In genomic region chr9:61702280-61702966, GRCm38 (mm10) we compare ENCODE assay signal across 8 mouse cellular contexts.
DNase-seq lines count a peak whose midpoint lies in the region; ATAC-seq lines count a peak whose summit lies in the region.

No protein-coding gene starts in this region.

- H3K36me3 ChIP-seq in forebrain, embryonic 14.5 days (ENCODE audit: control insufficient read depth, insufficient read depth, low read length): no peaks in the 10 kb centered on the region
- no peaks in the 10 kb centered on the region for H3K36me3 ChIP-seq in forebrain, embryonic 15.5 days
- no peaks in the 10 kb centered on the region for H3K36me3 ChIP-seq in midbrain, embryonic 10.5 days

- H3K4me1 ChIP-seq in forebrain, embryonic 14.5 days (ENCODE audit: control insufficient read depth, insufficient read depth, low read length): peaks cover 17% of the 10 kb centered on the region
- H3K4me1 ChIP-seq in forebrain, embryonic 15.5 days: peaks cover 49% of the 10 kb centered on the region
- H3K4me1 ChIP-seq in midbrain, embryonic 10.5 days: peaks cover 16% of the 10 kb centered on the region

- H3K4me2 ChIP-seq in forebrain, embryonic 14.5 days (ENCODE audit: low read length): no peak overlapping the region
- H3K4me2 ChIP-seq in forebrain, embryonic 15.5 days (replicated peaks): no peak overlapping the region

- no peaks in the 10 kb centered on the region for H3K27me3 ChIP-seq in forebrain, embryonic 14.5 days (replicated peaks; ENCODE audit: control insufficient read depth, insufficient read depth, low read length)
- 0 out of 2 replicates have a peak, but pooled peaks cover 4% of the 10 kb centered on the region for H3K27me3 ChIP-seq in forebrain, embryonic 15.5 days
- H3K27me3 ChIP-seq in midbrain, embryonic 10.5 days (ENCODE audit: low read depth, poor library complexity, severe bottlenecking): peaks cover 29% of the 10 kb centered on the region

- no peak overlapping the region for H3K4me3 ChIP-seq in forebrain, embryonic 14.5 days (ENCODE audit: low read depth, low read length)
- H3K4me3 ChIP-seq in forebrain, embryonic 15.5 days: no peak overlapping the region
- no peak overlapping the region for H3K4me3 ChIP-seq in midbrain, embryonic 10.5 days

- H3K9ac ChIP-seq in forebrain, embryonic 14.5 days (ENCODE audit: low read length): no peak overlapping the region
- H3K9ac ChIP-seq in forebrain, embryonic 15.5 days (replicated peaks): no peak overlapping the region

- no peak overlapping the region; the same call in 1 of the 2 replicates for H3K27ac ChIP-seq in forebrain, embryonic 14.5 days (ENCODE audit: low read depth, low read length)
- no peak overlapping the region for H3K27ac ChIP-seq in forebrain, embryonic 15.5 days (replicated peaks)
- no peak overlapping the region for H3K27ac ChIP-seq in midbrain, embryonic 10.5 days (replicated peaks)

- DNase-seq in forebrain, embryonic 14.5 days (ENCODE audit: low spot score): peak; percentile 19
- peak; percentile 33 for DNase-seq in MN1 (ENCODE audit: low spot score)
- peak; percentile 21 for DNase-seq in liver
- DNase-seq in skeletal muscle tissue, adult 2 months (ENCODE audit: low read depth, low spot score): peak; percentile 65
- no peak for DNase-seq in ovary, postnatal 10 days (ENCODE audit: low spot score)
- DNase-seq in midbrain, embryonic 10.5 days (ENCODE audit: low spot score): no peak
- no peak for DNase-seq in layer of hippocampus, adult 8-10 months (ENCODE audit: low spot score in 2 of 2)

- ATAC-seq in forebrain, embryonic 14.5 days: no peak
- no peak for ATAC-seq in forebrain, embryonic 15.5 days (replicated peaks)

- WGBS in forebrain, embryonic 14.5 days: 62% methylated on average over 22 of the region's 22 CpGs
- WGBS in forebrain, embryonic 15.5 days: 60% methylated on average over 22 of the region's 22 CpGs
- WGBS in midbrain, embryonic 10.5 days: 82% methylated on average over 22 of the region's 22 CpGs

- H3K9me3 ChIP-seq in forebrain, embryonic 14.5 days (replicated peaks; ENCODE audit: control insufficient read depth, low read length): no peaks in the 10 kb centered on the region
- H3K9me3 ChIP-seq in forebrain, embryonic 15.5 days: no peaks in the 10 kb centered on the region
- H3K9me3 ChIP-seq in midbrain, embryonic 10.5 days (replicated peaks): no peaks in the 10 kb centered on the region

Comparison
In these comparisons a context has a peak if more than half of its experiments do, and no peak if none do; other contexts are left out.
1. DNase-seq: peak in forebrain, embryonic 14.5 days (single experiment), MN1 (single experiment), liver (single experiment) and skeletal muscle tissue, adult 2 months (single experiment); none in ovary, postnatal 10 days (single experiment), midbrain, embryonic 10.5 days (single experiment) and layer of hippocampus, adult 8-10 months (0 of 2).